Mouse (Mus musculus): ENCODE results near the gene Krtap28-13.

Gene Krtap28-13

DNA sequence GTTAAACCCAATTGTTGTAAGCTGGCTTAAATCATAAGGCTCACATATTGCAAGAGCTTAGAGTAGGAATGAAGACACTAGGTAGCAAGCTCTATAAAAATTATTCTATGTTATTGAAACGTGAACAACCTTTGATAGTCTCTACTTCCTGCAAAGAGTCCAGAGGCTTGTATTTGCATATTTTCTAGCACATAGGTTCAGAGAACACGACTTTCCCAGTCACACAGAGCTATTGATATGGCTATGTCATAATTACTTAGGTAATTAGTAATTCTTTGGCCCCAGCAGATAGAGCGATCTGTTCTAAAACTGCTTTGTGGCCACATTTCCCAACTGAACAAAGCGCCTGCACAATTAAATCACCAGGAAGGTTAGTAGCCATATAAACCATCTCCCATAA is 36.2 kb downstream of the Krtap28-13 start:
- DNase-seq (ENCODE audit: low read depth): no peak

DNA sequence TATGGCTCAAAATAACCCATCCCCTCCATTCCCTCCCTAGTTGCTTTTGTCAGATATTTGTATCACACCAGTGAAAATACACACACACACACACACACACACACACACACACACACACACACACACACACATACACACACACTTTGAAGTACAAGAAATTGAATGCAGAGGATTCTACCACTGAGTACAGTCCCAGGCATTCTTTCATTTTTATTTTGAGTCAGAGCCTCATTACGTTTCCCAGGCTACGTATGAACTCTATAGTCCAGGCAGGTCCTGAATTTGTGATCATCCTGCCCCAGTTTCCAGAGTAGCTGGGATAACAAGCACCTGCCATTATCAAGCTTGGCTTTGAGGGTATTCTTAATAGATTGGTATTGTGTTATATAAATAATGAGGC is 38.4 kb downstream of the Krtap28-13 start:
- DNase-seq (ENCODE audit: low read depth): no peak

DNA sequence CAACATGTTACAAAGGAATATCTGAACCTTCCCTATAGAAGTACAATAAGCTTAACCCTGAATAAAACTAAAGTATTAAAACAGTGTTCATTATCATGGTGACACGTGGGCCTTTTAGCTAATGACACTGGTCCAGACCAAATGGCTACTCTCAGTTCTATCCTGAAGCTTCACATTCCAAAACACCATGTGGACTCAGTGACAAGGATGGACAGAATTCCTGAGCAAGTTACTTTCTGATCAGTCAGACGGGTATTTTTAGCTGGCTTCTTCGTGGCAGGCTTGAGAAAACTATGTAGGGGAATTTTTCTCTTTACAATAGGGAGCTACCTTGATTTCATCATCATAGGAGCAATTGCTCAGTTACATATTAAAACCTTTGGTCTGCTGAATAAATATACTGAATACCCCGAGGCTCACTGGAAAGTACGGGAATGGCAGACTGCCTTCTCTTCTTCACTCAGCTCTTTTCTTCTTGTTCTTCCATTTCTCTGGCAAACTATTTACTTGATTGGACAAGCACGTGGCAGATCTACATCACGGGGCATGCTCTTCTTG is 38.9 kb downstream of the Krtap28-13 start:
- no peak for DNase-seq (ENCODE audit: low read depth)

DNA sequence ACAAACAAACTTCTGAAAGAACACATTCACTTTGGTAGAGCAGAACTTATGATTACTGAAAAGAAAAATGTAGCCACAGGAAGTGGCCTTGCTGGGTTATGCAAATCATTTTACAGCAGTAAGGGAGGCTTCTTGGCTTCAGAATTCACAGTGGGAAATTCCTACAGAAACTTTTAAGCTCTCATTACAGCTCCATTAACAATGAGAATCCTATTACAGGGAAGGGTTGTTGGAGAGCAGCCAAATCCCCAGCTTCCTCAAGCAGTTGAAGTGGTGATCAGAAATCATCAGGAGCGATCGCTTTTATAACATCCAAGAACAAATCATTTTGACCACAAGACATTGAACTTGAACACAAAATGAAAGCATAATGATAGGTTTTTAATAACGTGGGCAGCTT is 41.2 kb downstream of the Krtap28-13 start:
- DNase-seq (ENCODE audit: low read depth): no peak

DNA sequence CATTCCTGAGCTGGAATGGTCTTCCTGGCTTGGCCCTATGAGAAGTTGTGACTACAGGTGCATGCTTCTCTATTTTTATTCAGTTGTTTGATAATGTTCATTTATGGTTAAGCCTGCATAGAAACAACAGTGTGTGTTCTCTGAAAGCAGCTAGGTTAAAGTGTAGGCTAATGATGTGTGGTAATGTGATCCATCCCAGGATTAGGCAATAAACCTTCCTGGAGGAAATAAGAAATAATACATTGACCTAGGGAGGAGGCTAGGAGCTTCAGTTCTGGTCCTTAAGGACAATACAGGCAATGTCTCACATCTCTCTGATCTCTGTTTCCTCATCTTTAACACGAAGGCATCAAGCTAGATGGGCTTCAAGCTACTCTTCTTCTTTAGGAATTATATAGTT is 44.7 kb downstream of the Krtap28-13 start:
- no peak for DNase-seq (ENCODE audit: low read depth)

DNA sequence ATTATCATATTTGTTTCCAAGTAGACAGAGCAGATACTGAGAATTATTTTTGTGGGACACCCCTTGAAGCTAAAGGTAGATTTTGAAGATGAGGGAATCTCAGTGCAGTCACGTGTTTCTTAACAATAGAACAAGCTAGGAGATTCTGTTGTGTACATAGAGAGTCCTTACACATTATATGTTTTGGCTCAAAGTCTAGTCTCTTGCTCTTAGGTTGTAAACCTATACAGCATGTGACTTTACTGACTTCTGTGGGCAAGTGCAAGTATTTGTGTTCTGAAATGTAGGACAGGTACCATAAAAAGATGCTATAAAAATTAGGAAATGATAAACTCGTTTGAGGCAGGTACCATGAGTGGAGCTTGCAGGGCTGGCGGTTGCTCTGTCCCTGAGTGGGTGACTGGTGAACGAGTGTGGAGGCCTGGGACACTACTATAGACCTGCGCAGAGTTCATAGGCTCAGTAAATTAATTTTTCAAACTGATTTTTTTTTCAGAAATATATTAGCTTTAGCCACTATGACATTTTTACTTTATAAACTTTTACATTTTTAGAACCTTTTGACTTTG is 46.8 kb downstream of the Krtap28-13 start:
- DNase-seq (ENCODE audit: low read depth): no peak

DNA sequence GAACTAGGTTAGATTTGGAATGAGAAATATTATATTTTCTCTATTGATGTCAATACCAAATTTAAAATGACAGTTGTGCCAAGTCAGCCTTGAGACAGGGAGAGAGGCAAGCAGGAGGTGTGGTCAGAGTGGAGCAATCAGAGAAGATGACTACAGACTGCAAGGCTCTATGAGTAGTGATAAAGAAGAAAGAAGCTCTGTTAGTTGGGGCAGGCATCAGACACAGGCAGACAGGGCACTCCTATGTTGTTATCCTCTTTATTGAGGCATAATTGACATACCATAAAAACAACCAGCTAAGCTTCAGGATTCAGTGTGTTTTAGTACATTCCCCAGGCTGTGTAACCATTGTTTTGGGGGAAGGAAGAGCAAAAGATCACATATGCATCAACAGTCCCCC is 50.3 kb downstream of the Krtap28-13 start:
- no peak for DNase-seq (ENCODE audit: low read depth)
